Mouse (Mus musculus): Measurements from ENCODE around the gene Prg3. TPM values are rescaled to one million over a fixed set of nuclear protein-coding genes. Genes with fewer than 3 reads are reported as not detected.
A peak's percentile ranks its signal among the peaks of the same experiment; 100 is the strongest.

Prg3 gene
- not detected in 2 replicates for polyA plus RNA-seq (2012; rRNA removed)

GRCm38 (mm10) chr2:84987930-84988329, at the start of gene Prg3:
Gene Prg3, plus strand, starts transcription at chr2:84988215.
- 65% methylated on average over 1 of the region's 1 CpGs for WGBS
- no peak for TF ChIP-seq CTCF (IDR thresholded peaks at IDR 0.05; ENCODE audit: insufficient read depth, low read length)
- no peak for TF ChIP-seq POLR2A (IDR thresholded peaks at IDR 0.05; ENCODE audit: borderline replicate concordance, extremely low read depth, low read depth, low read length)
- Histone ChIP-seq H3K4me1 (ENCODE audit: control insufficient read depth, insufficient read depth, low read length) (no peaks in the 10 kb centered on the region; the same call in 1 of the 2 replicates), H3K4me3 (replicated peaks; ENCODE audit: extremely low read depth, low read depth, low read length) (no peak within 1 kb of the TSS)
- DNase-seq, result no peak

DNA sequence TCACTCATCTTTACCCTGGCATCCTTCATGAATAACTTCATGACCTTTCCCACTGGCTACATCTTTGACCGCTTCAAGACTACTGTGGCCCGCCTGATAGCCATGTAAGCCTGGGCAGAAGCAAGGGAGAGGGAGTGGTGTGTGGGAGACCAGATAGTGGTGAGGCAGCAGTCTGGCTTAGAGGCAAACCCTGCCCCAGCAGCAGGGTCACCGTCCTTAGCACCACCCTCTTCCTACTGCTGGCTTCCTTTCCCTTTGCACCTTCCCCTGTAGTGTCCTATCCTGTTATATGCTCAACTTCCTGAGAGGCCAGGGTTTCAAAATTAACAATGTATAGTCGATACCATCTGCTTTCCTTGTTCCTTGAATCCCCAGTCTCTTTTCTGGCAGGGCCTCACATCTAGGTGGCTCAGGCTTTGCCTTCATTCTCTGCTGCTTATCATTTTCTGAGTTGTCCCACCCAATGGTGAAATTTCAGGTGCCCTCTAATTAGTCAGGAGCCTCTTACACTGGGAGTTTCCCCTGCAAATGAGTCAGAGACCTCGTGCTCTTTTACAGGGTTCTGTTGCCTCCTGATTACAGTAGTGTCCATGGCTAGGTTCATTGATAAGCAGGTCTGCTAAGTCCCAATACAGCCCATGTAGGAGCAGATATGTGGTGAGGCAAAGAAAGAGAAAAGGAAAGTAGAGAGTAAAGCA, 49.6 kb upstream of the Prg3 start:
- no peak for TF ChIP-seq CTCF (IDR thresholded peaks at IDR 0.05; ENCODE audit: insufficient read depth, low read length)
- peak; percentile 96 for TF ChIP-seq POLR2A (IDR thresholded peaks at IDR 0.05; ENCODE audit: borderline replicate concordance, extremely low read depth, low read depth, low read length)
- Histone ChIP-seq H3K4me3 (replicated peaks; ENCODE audit: extremely low read depth, low read depth, low read length) (peak overlapping the region; percentile 96), H3K4me1 (ENCODE audit: control insufficient read depth, insufficient read depth, low read length) (peaks cover 10% of the 10 kb centered on the region)
- 35% methylated on average over 5 of the region's 5 CpGs for WGBS
- peak; percentile 37 for DNase-seq

DNA sequence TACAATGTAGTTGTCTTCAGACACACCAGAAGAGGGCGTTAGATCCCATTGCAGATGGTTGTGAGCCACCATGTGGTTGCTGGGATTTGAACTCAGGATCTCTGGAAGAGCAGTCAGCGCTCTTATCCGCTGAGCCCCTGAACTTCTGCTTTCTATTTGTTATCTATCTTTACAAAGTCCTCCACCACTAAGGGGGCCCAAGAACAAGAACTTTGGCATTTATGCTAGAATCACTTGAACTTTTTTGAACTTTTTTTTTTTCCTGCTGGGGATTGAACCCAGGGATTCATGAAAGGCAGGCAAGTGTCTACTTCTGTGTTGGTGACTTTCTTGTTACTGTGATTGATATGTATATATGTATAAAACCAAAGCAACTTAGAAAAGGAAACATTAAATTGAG, 48.7 kb upstream of the Prg3 start:
- Histone ChIP-seq H3K4me1 (ENCODE audit: control insufficient read depth, insufficient read depth, low read length) (peaks cover 13% of the 10 kb centered on the region), H3K4me3 (replicated peaks; ENCODE audit: extremely low read depth, low read depth, low read length) (no peak overlapping the region)
- DNase-seq, result no peak
- 92% methylated on average over 3 of the region's 3 CpGs for WGBS
- no peak for TF ChIP-seq CTCF (IDR thresholded peaks at IDR 0.05; ENCODE audit: insufficient read depth, low read length)

DNA sequence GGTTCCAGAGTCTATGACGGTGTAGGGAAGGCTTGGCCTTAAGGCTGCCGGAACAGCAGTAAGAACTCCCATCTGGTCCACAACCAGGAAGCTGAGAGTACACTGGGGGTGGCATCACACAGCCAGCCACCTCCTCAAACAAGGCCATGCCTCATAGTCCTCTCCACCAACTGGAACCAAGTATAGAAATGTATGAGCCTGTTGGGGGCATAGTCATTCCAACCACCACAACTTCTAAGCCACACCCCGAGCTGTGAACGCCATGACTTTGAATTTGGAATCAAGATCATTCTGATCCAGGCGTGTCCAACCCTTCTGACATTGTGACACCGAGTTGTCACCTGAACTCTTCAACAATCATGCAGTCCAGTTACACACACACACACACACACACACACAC, 48.3 kb upstream of the Prg3 start:
- Histone ChIP-seq H3K4me3 (replicated peaks; ENCODE audit: extremely low read depth, low read depth, low read length) (no peak overlapping the region), H3K4me1 (ENCODE audit: control insufficient read depth, insufficient read depth, low read length) (peaks cover 15% of the 10 kb centered on the region)
- 76% methylated on average over 6 of the region's 6 CpGs for WGBS
- TF ChIP-seq CTCF (IDR thresholded peaks at IDR 0.05; ENCODE audit: insufficient read depth, low read length) (no peak), POLR2A (IDR thresholded peaks at IDR 0.05; ENCODE audit: borderline replicate concordance, extremely low read depth, low read depth, low read length) (no peak)
- DNase-seq, result no peak

DNA sequence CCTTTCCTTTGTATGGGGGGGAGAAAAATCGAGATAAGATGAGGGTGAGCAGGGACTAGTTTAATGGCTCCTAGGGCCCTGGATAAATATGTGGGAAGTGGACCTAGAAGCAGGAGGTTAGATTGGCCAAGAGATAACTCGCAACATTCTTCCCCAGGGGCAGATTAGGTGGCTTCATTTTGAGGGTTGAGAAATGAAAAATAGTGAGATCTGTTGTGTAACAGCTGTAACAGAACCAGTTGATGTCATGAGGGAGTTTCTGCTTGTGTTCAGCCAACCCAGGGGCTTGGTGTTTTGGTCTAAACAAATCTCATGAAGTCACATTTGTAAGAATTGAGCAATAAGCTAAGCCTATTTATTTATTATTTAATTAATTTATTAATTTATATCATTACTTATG, 46.7 kb upstream of the Prg3 start:
- 54% methylated on average over 2 of the region's 2 CpGs for WGBS
- no peak for DNase-seq
- Histone ChIP-seq H3K4me3 (replicated peaks; ENCODE audit: extremely low read depth, low read depth, low read length) (no peak overlapping the region), H3K4me1 (ENCODE audit: control insufficient read depth, insufficient read depth, low read length) (peaks cover 17% of the 10 kb centered on the region)
- TF ChIP-seq CTCF (IDR thresholded peaks at IDR 0.05; ENCODE audit: insufficient read depth, low read length), result no peak
- TF ChIP-seq POLR2A (IDR thresholded peaks at IDR 0.05; ENCODE audit: borderline replicate concordance, extremely low read depth, low read depth, low read length), result no peak

- H3K4me1 ChIP-seq (ENCODE audit: control insufficient read depth, insufficient read depth, low read length), result peaks cover 19% of the 10 kb centered on the region
- WGBS, result 86% methylated on average over 4 of the region's 4 CpGs
- TF ChIP-seq CTCF (IDR thresholded peaks at IDR 0.05; ENCODE audit: insufficient read depth, low read length), result no peak
- no peak for TF ChIP-seq POLR2A (IDR thresholded peaks at IDR 0.05; ENCODE audit: borderline replicate concordance, extremely low read depth, low read depth, low read length)
Measured at GRCm38 (mm10) chr2:84941795-84942194, 46.2 kb upstream of the Prg3 start.

GRCm38 (mm10) chr2:84947154-84947771, 40.8 kb upstream of the Prg3 start:
- TF ChIP-seq CTCF (IDR thresholded peaks at IDR 0.05; ENCODE audit: insufficient read depth, low read length), result no peak
- TF ChIP-seq POLR2A (IDR thresholded peaks at IDR 0.05; ENCODE audit: borderline replicate concordance, extremely low read depth, low read depth, low read length), result no peak
- no peak for DNase-seq
- peaks cover 17% of the 10 kb centered on the region for H3K4me1 ChIP-seq (ENCODE audit: control insufficient read depth, insufficient read depth, low read length)
- H3K4me3 ChIP-seq (replicated peaks; ENCODE audit: extremely low read depth, low read depth, low read length), result no peak overlapping the region
- WGBS, result 70% methylated on average over 3 of the region's 3 CpGs

More at GRCm38 (mm10) chr2:84941795-84942194, 46.2 kb upstream of the Prg3 start:
- H3K4me3 ChIP-seq (replicated peaks; ENCODE audit: extremely low read depth, low read depth, low read length), result no peak overlapping the region
- no peak for DNase-seq

GRCm38 (mm10) chr2:84948252-84948651, 39.8 kb upstream of the Prg3 start:
- H3K4me1 ChIP-seq (ENCODE audit: control insufficient read depth, insufficient read depth, low read length), result peaks cover 17% of the 10 kb centered on the region
- TF ChIP-seq CTCF (IDR thresholded peaks at IDR 0.05; ENCODE audit: insufficient read depth, low read length) (no peak), POLR2A (IDR thresholded peaks at IDR 0.05; ENCODE audit: borderline replicate concordance, extremely low read depth, low read depth, low read length) (no peak)
- DNase-seq, result no peak
- 90% methylated on average over 7 of the region's 7 CpGs for WGBS
- H3K4me3 ChIP-seq (replicated peaks; ENCODE audit: extremely low read depth, low read depth, low read length), result no peak overlapping the region

DNA sequence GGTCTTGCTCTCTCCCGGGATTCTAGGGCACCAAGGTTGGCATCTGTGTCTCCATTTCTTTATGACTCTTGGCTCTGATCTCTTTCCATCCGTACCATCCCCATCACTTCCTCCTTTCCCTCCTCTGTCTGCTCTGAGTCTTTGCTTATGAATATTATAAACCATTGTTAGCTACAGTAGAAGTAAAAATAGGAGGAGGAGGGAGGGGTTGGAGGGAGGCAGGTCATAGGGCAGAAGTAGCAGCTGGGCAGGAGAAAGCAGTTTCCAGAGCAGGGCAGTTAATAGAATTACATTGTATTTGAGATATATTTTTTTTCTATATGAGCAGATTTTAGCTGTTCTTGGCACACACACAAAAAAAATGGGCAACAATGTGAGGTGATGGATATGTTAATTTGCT, 39.3 kb upstream of the Prg3 start:
- TF ChIP-seq CTCF (IDR thresholded peaks at IDR 0.05; ENCODE audit: insufficient read depth, low read length) (no peak), POLR2A (IDR thresholded peaks at IDR 0.05; ENCODE audit: borderline replicate concordance, extremely low read depth, low read depth, low read length) (no peak)
- no peak for DNase-seq
- WGBS, result 57% methylated on average over 2 of the region's 2 CpGs
- Histone ChIP-seq H3K4me3 (replicated peaks; ENCODE audit: extremely low read depth, low read depth, low read length) (no peak overlapping the region), H3K4me1 (ENCODE audit: control insufficient read depth, insufficient read depth, low read length) (peaks cover 17% of the 10 kb centered on the region)

DNA sequence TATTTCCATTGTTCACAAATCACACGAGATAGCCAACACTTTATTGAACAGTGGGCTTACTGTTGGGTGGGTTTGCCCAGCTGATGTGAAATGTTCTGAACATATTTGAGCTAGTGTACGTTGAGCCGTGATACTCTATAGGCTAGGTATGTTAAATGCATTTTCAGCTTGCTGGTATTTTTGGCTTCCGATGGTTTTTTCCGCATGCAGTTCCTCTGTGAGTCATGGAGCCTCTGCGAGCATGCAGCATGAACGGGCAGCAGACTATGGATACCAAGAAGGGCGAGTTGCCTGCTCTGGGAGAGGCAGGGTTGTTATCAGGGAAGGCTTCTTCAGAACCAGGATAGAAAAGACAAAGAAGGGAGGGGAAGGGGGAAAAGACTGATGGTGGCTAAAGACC, 37.0 kb upstream of the Prg3 start:
- 82% methylated on average over 8 of the region's 8 CpGs for WGBS
- DNase-seq, result no peak
- no peak overlapping the region for H3K4me3 ChIP-seq (replicated peaks; ENCODE audit: extremely low read depth, low read depth, low read length)
- H3K4me1 ChIP-seq (ENCODE audit: control insufficient read depth, insufficient read depth, low read length), result peaks cover 10% of the 10 kb centered on the region; the same call in 1 of the 2 replicates
- TF ChIP-seq CTCF (IDR thresholded peaks at IDR 0.05; ENCODE audit: insufficient read depth, low read length), result no peak
- no peak for TF ChIP-seq POLR2A (IDR thresholded peaks at IDR 0.05; ENCODE audit: borderline replicate concordance, extremely low read depth, low read depth, low read length)
